Mouse (Mus musculus): ENCODE measurements around the gene Bag2.

Gene Bag2

GRCm38 (mm10) chr1:33757491-33758041 lies at the start of gene Bag2:
Bag2 (minus strand) TSS chr1:33757795.
- no peak for DNase-seq (ENCODE audit: low spot score in 2 of 2)

GRCm38 (mm10) chr1:33803323-33803722 lies 45.7 kb upstream of the Bag2 start:
- DNase-seq (ENCODE audit: low spot score in 2 of 2): no peak

DNA sequence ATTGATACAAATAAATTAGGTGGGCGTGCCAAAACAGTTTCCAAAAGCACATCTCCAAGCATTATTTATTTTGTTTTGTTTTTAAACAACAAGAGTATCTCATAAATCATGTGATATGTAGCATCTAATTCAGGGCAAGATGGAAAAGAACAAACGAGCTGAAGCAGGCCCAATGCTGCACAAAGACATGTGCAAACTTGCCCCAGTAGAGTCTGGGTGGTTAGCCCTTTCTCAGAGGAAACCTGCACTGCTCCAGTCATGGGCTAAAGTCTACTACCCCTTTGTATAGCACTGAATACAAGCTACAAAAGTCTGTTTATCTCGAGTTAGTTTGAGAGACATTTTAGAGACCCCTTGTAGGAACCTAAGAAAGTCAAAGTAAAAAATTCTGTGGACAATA lies 42.0 kb upstream of the Bag2 start:
- DNase-seq (ENCODE audit: low spot score in 2 of 2): no peak

GRCm38 (mm10) chr1:33788493-33788892 lies 30.9 kb upstream of the Bag2 start:
- no peak for DNase-seq (ENCODE audit: low spot score in 2 of 2)

DNA sequence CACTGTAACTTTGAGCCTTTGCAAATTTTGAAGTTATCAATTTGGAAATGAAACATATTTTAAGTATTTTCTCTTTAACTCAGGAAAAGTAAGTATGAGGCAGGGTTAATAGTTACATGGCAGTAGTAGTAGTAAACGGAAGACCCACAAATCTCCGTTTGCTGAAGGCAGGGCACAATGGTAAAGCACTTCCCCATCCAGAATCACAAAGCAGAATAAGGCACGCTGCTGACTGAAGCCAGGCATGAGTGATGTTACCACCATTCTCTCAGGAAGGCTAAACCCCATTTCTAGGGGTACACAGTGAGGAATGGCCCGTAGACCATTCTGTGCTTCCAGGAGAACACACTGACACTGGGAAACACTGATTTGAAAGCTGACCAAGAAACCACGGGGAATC lies 30.5 kb upstream of the Bag2 start:
- DNase-seq (ENCODE audit: low spot score in 2 of 2): no peak

- DNase-seq (ENCODE audit: low spot score in 2 of 2): no peak
Observed at GRCm38 (mm10) chr1:33784561-33784960, 27.0 kb upstream of the Bag2 start.

- DNase-seq (ENCODE audit: low spot score in 2 of 2): no peak
Observed at GRCm38 (mm10) chr1:33776175-33776611, 18.6 kb upstream of the Bag2 start.

DNA sequence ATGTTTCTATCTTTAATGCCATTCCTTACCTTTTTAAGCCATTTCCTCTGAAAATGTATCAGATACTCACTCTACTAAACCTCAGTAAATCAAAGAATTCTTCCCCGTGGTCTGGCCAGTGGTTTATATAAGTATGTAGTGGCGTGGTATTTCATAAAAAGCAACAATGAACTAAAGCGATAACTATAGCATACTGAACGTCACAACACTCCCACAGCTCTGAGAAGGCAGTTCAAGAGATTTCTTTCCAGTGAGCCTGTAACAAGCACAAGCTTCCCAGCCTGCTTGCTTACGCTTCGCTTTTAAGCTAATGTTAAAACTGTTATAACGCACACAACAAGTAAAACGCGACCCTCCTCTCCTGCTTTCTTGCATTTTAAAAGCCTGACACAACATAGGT lies 14.5 kb upstream of the Bag2 start:
- no peak for DNase-seq (ENCODE audit: low spot score in 2 of 2)

DNA sequence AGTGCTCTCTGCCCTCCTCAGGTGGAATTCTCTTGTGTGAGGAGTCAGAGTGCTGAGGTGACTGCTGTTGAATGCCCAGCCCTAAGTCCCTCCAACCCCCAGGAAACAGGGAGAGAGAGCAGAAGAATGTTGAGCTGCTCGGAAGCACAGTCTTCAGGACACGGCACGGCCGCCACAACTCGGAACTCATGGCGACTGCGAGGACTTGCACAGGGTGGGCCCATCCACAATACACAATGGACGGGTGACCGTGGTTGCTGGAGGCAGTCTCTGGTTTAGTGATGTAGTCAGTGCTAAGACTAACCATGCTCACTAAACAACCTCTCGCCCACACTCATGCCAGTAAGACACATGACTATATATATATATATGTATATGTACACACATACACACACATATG lies 14.0 kb upstream of the Bag2 start:
- no peak for DNase-seq (ENCODE audit: low spot score in 2 of 2)

DNA sequence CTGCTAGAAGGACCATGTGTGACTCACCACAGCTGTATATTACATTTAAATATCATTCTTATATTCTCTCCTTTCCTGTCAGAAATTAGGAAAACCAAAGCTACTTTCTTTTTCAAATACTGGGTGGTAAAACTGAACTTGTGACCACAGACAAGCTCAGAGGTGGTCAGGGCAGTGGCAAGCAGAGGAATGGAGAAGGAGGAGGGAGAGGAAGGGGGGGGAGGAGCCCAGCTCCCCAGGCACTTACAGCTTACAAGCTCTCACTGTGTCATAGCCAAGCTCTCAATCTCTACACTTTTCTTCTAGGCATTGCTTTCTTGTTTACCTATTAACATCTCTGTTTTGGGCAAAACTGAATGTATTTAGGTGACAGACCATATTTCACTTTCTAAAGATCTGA lies 11.2 kb upstream of the Bag2 start:
- no peak for DNase-seq (ENCODE audit: low spot score in 2 of 2)

DNA sequence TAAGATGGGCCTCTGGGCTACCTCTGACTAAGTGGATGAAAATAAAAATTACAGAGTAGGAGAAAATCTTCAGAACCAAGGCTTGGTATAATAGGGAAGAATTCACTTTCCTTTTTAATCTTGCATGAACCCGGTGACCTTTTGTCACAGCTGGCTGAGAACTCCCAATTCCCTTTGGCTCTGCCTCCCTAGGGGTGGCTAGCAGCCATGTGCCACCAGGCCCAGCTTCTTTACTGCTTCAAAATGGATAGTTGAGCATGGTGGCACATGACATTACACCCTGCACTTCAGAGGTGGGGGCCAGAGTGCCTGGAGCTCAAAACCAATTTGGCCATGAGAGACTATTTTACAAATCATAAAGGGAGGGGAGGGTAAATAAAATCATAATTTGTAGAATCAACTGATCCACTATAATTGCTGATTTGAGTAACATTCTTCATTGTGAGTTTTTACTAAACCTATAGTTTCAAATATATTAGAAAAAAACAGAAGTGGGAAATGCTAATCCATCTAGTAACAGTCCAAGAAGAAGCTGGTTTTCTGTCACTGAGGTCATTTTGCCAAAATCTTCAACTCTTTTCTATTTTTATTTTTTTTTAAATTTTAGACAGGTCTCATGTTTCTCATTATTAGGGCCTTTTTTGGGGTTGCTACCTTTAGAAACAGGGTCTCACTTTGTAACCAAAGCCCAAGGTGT lies 10.6 kb upstream of the Bag2 start:
- DNase-seq (ENCODE audit: low spot score in 2 of 2): no peak

- DNase-seq (ENCODE audit: low spot score in 2 of 2): no peak
Observed at GRCm38 (mm10) chr1:33766520-33767508, 9.2 kb upstream of the Bag2 start.

DNA sequence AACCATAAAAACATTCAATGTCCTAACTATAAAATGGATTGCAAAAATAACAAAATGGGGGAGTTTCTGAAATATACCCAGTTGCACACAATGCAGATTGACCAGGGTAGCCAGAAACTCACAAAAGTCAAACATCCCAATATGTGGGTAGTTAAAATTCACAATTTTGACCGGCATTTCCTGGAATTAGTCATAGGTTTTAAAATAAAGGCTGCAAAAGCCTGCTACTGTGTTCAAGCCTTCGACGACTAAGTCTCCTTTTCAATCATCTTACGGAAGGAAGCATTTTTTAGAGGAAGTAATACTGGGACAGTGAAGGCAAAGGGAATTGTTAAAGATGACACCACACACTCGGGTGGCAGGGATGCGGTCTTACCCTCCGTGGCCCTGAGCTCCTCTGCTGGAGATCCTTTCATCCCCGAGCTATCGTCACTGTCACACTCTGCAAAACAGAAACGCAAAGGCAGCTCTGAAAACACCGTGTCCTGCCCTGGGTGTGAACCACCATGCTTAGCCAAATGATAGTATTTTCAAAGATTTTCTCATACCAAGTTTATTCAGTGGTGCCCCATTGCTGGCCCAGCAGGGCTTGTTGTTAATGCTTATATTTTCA lies 8.0 kb upstream of the Bag2 start:
- no peak for DNase-seq (ENCODE audit: low spot score in 2 of 2)

GRCm38 (mm10) chr1:33763826-33764225 lies 6.2 kb upstream of the Bag2 start:
- DNase-seq (ENCODE audit: low spot score in 2 of 2): no peak

- DNase-seq (ENCODE audit: low spot score in 2 of 2): no peak
Observed at GRCm38 (mm10) chr1:33758488-33758887, 893 bp upstream of the Bag2 start.

- DNase-seq (ENCODE audit: low spot score in 2 of 2): no peak
Observed at GRCm38 (mm10) chr1:33757033-33757413, 572 bp downstream of the Bag2 start.

GRCm38 (mm10) chr1:33756258-33757032 lies 1.1 kb downstream of the Bag2 start:
- DNase-seq (ENCODE audit: low spot score in 2 of 2): no peak

GRCm38 (mm10) chr1:33755799-33756198 lies 1.8 kb downstream of the Bag2 start:
- no peak for DNase-seq (ENCODE audit: low spot score in 2 of 2)

GRCm38 (mm10) chr1:33754965-33755735 lies 2.4 kb downstream of the Bag2 start:
- no peak for DNase-seq (ENCODE audit: low spot score in 2 of 2)

DNA sequence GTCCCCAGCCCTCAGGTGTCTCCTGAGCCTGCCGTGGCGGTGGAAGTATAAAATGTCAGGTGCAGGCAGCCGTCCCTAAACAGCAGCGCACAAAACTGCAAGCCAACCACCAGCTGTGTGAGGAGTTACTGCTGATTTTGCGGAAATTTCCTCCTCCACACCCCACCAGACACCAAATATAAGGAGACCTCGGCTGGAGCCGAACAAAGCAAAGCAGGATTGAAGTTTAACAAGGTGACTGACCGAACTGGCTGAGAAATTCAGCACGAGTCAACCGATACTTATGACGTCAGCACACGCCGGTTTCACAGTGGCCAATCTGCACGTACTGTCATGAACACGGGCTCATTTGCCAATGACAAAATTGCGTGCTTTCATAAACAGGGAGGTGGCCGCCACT lies 3.5 kb downstream of the Bag2 start:
- DNase-seq (ENCODE audit: low spot score in 2 of 2): no peak

GRCm38 (mm10) chr1:33751283-33751682 lies 6.3 kb downstream of the Bag2 start:
- no peak for DNase-seq (ENCODE audit: low spot score in 2 of 2)
